Mouse (Mus musculus) hindbrain, embryonic 11.5 days (tissue): ENCODE measurements around the gene Gm11444. TPM values are rescaled to one million over a fixed set of nuclear protein-coding genes. Genes with fewer than 3 reads are reported as not detected.

Experiments used
- ATAC-seq: fragments of 200-750 bp; cut with Nextera tagmentation; 2 replicates; pipeline ENCODE4 v1.8.0; 2017; ENCODE audit warnings: mild to moderate bottlenecking, moderate TSS enrichment, moderate library complexity; ENCODE audit not compliant: low FRiP score
- DNase-seq: peaks from one replicate; pipeline ENCODE4 v3.0.0-alpha.2; 2015; ENCODE audit warnings: low spot score
- H3K27ac ChIP-seq: fragments of 300-500 bp; sonication (generic); 2 replicates; pipeline ENCODE4 v1.5.1; 2014; ENCODE audit warnings: mild to moderate bottlenecking, low read depth, low read length
- H3K27me3 ChIP-seq: fragments of 300-500 bp; sonication (generic); 2 replicates; pipeline ENCODE4 v1.6.1; 2014; ENCODE audit warnings: mild to moderate bottlenecking, low read length, moderate library complexity, mixed read lengths; ENCODE audit not compliant: control insufficient read depth, insufficient read depth
- H3K36me3 ChIP-seq: fragments of 300-500 bp; sonication (generic); 2 replicates; pipeline ENCODE4 v1.6.1; 2014; ENCODE audit warnings: mild to moderate bottlenecking, low read length, moderate library complexity, mixed read lengths; ENCODE audit not compliant: control insufficient read depth, insufficient read depth
- H3K4me1 ChIP-seq: fragments of 300-500 bp; sonication (generic); replicated peaks from 2 replicates; pipeline ENCODE4 v1.6.1; 2014; ENCODE audit warnings: low read length, mixed read lengths; ENCODE audit not compliant: control insufficient read depth, insufficient read depth
- H3K4me2 ChIP-seq: fragments of 300-500 bp; sonication (generic); replicated peaks from 2 replicates; pipeline ENCODE4 v1.6.1; 2014; ENCODE audit warnings: mild to moderate bottlenecking, low read depth, low read length
- H3K4me3 ChIP-seq: fragments of 300-500 bp; sonication (generic); 2 replicates; pipeline ENCODE4 v1.5.1; 2014; ENCODE audit warnings: low read depth, low read length
- H3K9ac ChIP-seq: fragments of 300-500 bp; sonication (generic); 2 replicates; pipeline ENCODE4 v1.6.1; 2014; ENCODE audit warnings: low read depth, low read length
- H3K9me3 ChIP-seq: fragments of 300-500 bp; sonication (generic); 2 replicates; pipeline ENCODE4 v1.6.1; 2016; ENCODE audit warnings: low read length; ENCODE audit not compliant: control insufficient read depth
- WGBS: fragments of 180-500 bp; shearing (Covaris S2); extraction: QIAGEN DNeasy Blood & Tissue Kit; methylation state at CpG from one replicate; pipeline ENCODE4 v1.1.7; 2014; 5-methylcytosine and 5-hydroxymethylcytosine counted together
- polyA plus RNA-seq: library from polyadenylated mRNA; unstranded; fragments of >200 nt; fragmentation: Nextera tagmentation; extraction: Ambion mirVana; gene quantifications from 2 replicates; pipeline ENCODE4 v1.2.1, GENCODE M21; 2014

Gene Gm11444
- polyA plus RNA-seq, 1 experiment from 2014 or later = not detected

- Histone ChIP-seq H3K4me1 (peaks cover 7% of the 10 kb centered on the region; the same call in 1 of the 2 replicates), H3K27ac (no peak overlapping the region), H3K9ac (no peak overlapping the region), H3K9me3 (no peaks in the 10 kb centered on the region), H3K27me3 (peaks cover 88% of the 10 kb centered on the region), H3K36me3 (no peaks in the 10 kb centered on the region), H3K4me2 (no peak overlapping the region; the same call in 1 of the 2 replicates), H3K4me3 (0 out of 2 replicates have a peak overlapping the region, but pooled peaks have one; percentile 4)
- 9% methylated on average over 7 of the region's 7 CpGs for WGBS
- ATAC-seq = no peak
- peak; percentile 55 for DNase-seq
Observed at GRCm38 (mm10) chr11:85839258-85840030, 10.7 kb downstream of the Gm11444 start.

- DNase-seq (peak; percentile 57), ATAC-seq (no peak)
- Histone ChIP-seq H3K27me3 (peaks cover 92% of the 10 kb centered on the region), H3K27ac (no peak overlapping the region), H3K4me2 (no peak overlapping the region; the same call in 1 of the 2 replicates), H3K9ac (no peak overlapping the region), H3K9me3 (no peaks in the 10 kb centered on the region), H3K4me1 (peaks cover 7% of the 10 kb centered on the region; the same call in 1 of the 2 replicates), H3K4me3 (peak overlapping the region; percentile 20), H3K36me3 (no peaks in the 10 kb centered on the region)
- WGBS = 5% methylated on average over 20 of the region's 20 CpGs
Observed at GRCm38 (mm10) chr11:85838424-85839257, 11.5 kb downstream of the Gm11444 start.

GRCm38 (mm10) chr11:85837648-85838423 is 12.3 kb downstream of the Gm11444 start:
- no peak overlapping the region for H3K27ac ChIP-seq
- H3K9ac ChIP-seq = no peak overlapping the region
- peak; percentile 70 for DNase-seq

GRCm38 (mm10) chr11:85837291-85837647 is 12.9 kb downstream of the Gm11444 start:
- Histone ChIP-seq H3K4me2 (peak overlapping the region; percentile 25; the same call in 1 of the 2 replicates), H3K27ac (no peak overlapping the region), H3K36me3 (no peaks in the 10 kb centered on the region), H3K4me1 (peaks cover 12% of the 10 kb centered on the region), H3K27me3 (peaks cover 89% of the 10 kb centered on the region), H3K9me3 (no peaks in the 10 kb centered on the region), H3K9ac (no peak overlapping the region), H3K4me3 (peak overlapping the region; percentile 20)
- peak; percentile 69 for DNase-seq
- WGBS = 0% methylated on average over 18 of the region's 18 CpGs
- ATAC-seq = no peak

More at GRCm38 (mm10) chr11:85837648-85838423, 12.3 kb downstream of the Gm11444 start:
- no peaks in the 10 kb centered on the region for H3K9me3 ChIP-seq
- H3K4me3 ChIP-seq = peak overlapping the region; percentile 20
- H3K36me3 ChIP-seq = no peaks in the 10 kb centered on the region
- H3K4me1 ChIP-seq = peaks cover 8% of the 10 kb centered on the region; the same call in 1 of the 2 replicates
- peaks cover 90% of the 10 kb centered on the region for H3K27me3 ChIP-seq
- ATAC-seq = no peak
- under 1% methylated on average over 59 of the region's 67 CpGs for WGBS
- H3K4me2 ChIP-seq = peak overlapping the region; percentile 25

GRCm38 (mm10) chr11:85836523-85837290 is 13.4 kb downstream of the Gm11444 start:
- no peak overlapping the region for H3K9ac ChIP-seq
- DNase-seq = peak; percentile 67
- H3K4me3 ChIP-seq = peak overlapping the region; percentile 20
- H3K36me3 ChIP-seq = no peaks in the 10 kb centered on the region
- H3K4me1 ChIP-seq = peaks cover 16% of the 10 kb centered on the region
- H3K27me3 ChIP-seq = peaks cover 90% of the 10 kb centered on the region
- 2% methylated on average over 32 of the region's 32 CpGs for WGBS
- ATAC-seq = no peak
- H3K4me2 ChIP-seq = peak overlapping the region; percentile 24
- H3K27ac ChIP-seq = no peak overlapping the region
- H3K9me3 ChIP-seq = no peaks in the 10 kb centered on the region

- H3K27me3 ChIP-seq = peaks cover 91% of the 10 kb centered on the region
- H3K27ac ChIP-seq = no peak overlapping the region
- H3K4me1 ChIP-seq = peaks cover 17% of the 10 kb centered on the region
- peak overlapping the region; percentile 1; the same call in 1 of the 2 replicates for H3K4me3 ChIP-seq
- no peaks in the 10 kb centered on the region for H3K36me3 ChIP-seq
- no peaks in the 10 kb centered on the region for H3K9me3 ChIP-seq
- H3K4me2 ChIP-seq = peak overlapping the region; percentile 5; the same call in 1 of the 2 replicates
- no peak overlapping the region for H3K9ac ChIP-seq
- ATAC-seq (no peak), DNase-seq (peak; percentile 58)
- 2% methylated on average over 16 of the region's 16 CpGs for WGBS
Observed at GRCm38 (mm10) chr11:85835753-85836522, 14.2 kb downstream of the Gm11444 start.

GRCm38 (mm10) chr11:85835001-85835752 is 15.0 kb downstream of the Gm11444 start:
- H3K27me3 ChIP-seq = peaks cover 91% of the 10 kb centered on the region
- H3K27ac ChIP-seq = no peak overlapping the region
- H3K9ac ChIP-seq = no peak overlapping the region
- 6% methylated on average over 9 of the region's 9 CpGs for WGBS
- peaks cover 21% of the 10 kb centered on the region for H3K4me1 ChIP-seq
- H3K9me3 ChIP-seq = no peaks in the 10 kb centered on the region
- DNase-seq (peak; percentile 49), ATAC-seq (no peak)
- 0 out of 2 replicates have a peak overlapping the region, but pooled peaks have one; percentile 5 for H3K4me2 ChIP-seq
- peak overlapping the region; percentile 20; the same call in 1 of the 2 replicates for H3K4me3 ChIP-seq
- no peaks in the 10 kb centered on the region for H3K36me3 ChIP-seq
